Mouse (Mus musculus): ENCODE measurements around the gene Nfil3. TPM values are rescaled to one million over a fixed set of nuclear protein-coding genes. Genes with fewer than 3 reads are reported as not detected.
A peak's percentile ranks its signal among the peaks of the same experiment; 100 is the strongest.

Gene Nfil3
- total and polyA plus RNA-seq, 3 experiments, result 23.5 to 34.6 (median 30.0) TPM

DNA sequence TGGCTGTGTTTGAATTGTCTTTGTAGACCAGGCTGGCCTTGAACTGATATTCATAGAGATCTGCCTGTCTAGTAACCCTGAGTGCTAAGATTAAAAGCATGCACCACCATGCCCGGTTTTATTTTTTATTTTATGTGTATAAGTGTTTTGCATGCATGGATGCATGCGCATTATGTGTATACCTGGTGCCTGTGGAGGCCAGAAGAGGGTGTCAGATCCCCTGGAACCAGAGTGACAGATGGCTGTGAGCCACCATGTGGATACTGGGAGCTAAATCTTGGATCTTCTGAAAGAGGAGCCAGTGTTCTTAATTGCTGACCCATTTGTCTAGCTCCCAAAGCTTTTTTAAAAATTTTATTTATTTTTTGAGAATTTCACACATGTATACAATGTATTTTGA is 16.9 kb upstream of the Nfil3 start:
- no peak overlapping the region for H3K9ac ChIP-seq (ENCODE audit: insufficient read depth, low read depth)
- dilution Hi-C loops (cut with MboI; ENCODE audit: extremely low pct_ligation_motif_present, extremely low pct_unique_long_range_greater_than_20kb, low sequenced_read_pairs) (no loop called here), in situ Hi-C loops (cut with MboI; ENCODE audit: low pct_ligation_motif_present, low pct_unique_long_range_greater_than_20kb, low sequenced_read_pairs) (loop anchor here (25.0 kb wide), 1 partner anchor 1161 kb away; the partner anchor contains the start of gene Gadd45g)
- H3K9me3 ChIP-seq (replicated peaks; ENCODE audit: low read length), result peaks cover 2% of the 10 kb centered on the region
- no peaks in the 10 kb centered on the region for H3K36me3 ChIP-seq (replicated peaks in 1 of 2; ENCODE audit: control insufficient read depth in 1 of 2, insufficient read depth in 1 of 2, low read length in 1 of 2)
- no peak overlapping the region for H3K4me3 ChIP-seq (replicated peaks in 1 of 3; ENCODE audit: low read depth in 2 of 3, low read length in 2 of 3, poor library complexity in 1 of 3)
- no peak for DNase-seq (ENCODE audit: extremely low read depth)
- H3K79me2 ChIP-seq (replicated peaks; ENCODE audit: control insufficient read depth, extremely low read depth, insufficient read depth, poor library complexity, severe bottlenecking), result no peaks in the 10 kb centered on the region
- no peak overlapping the region for H3K4me2 ChIP-seq (ENCODE audit: insufficient read depth, low read depth, poor library complexity, severe bottlenecking)
- H3K27me3 ChIP-seq (replicated peaks), result no peaks in the 10 kb centered on the region
- TF ChIP-seq HCFC1 (IDR thresholded peaks at IDR 0.05; ENCODE audit: low read depth, low read length), result no peak
- peak in 1 of 2 experiments; percentile 27; a peak in 1 of 4 replicates for TF ChIP-seq CTCF (conservative IDR thresholded peaks at IDR 0.05 in 1 of 2, IDR thresholded peaks at IDR 0.05 in 1 of 2; ENCODE audit: low read depth in 2 of 2, low read length in 2 of 2)
- TF ChIP-seq RAD21 (IDR thresholded peaks at IDR 0.05; ENCODE audit: low read depth, low read length), result no peak
- H3K4me1 ChIP-seq (ENCODE audit: control insufficient read depth in 1 of 2, insufficient read depth in 2 of 2), result peaks cover 22 to 37% of the 10 kb centered on the region in 2 experiments
- H3K27ac ChIP-seq (ENCODE audit: insufficient read depth, low read depth), result no peak overlapping the region

DNA sequence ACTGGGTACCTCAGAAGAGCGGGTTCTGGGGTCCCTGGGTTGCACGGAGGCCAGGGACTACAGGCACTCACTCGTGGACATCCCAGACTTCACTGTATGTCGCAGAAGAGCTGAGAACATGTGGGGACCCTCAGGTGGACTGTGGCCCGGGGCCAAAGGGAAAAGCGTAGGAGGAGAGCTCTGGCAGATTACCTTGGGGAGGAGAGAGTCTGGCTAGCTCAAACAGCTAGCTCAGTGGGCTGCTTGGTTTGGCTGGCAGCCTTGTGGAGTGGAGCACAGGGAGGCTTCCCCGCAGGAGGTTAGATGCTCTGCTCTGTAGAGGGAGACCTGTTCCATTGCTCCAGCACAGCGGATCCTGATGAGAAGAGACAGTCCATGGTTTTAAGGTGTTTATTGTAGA is 15.3 kb upstream of the Nfil3 start:
- no peaks in the 10 kb centered on the region for H3K27me3 ChIP-seq (replicated peaks)
- H3K4me1 ChIP-seq (ENCODE audit: control insufficient read depth in 1 of 2, insufficient read depth in 2 of 2), result peaks cover 19 to 31% of the 10 kb centered on the region in 2 experiments
- no peak overlapping the region for H3K9ac ChIP-seq (ENCODE audit: insufficient read depth, low read depth)
- no peak for DNase-seq (ENCODE audit: extremely low read depth)
- dilution Hi-C loops (cut with MboI; ENCODE audit: extremely low pct_ligation_motif_present, extremely low pct_unique_long_range_greater_than_20kb, low sequenced_read_pairs) (no loop called here), in situ Hi-C loops (cut with MboI; ENCODE audit: low pct_ligation_motif_present, low pct_unique_long_range_greater_than_20kb, low sequenced_read_pairs) (loop anchor here (25.0 kb wide), 1 partner anchor 1159 kb away; the partner anchor contains the start of gene Gadd45g)
- TF ChIP-seq EP300 (IDR thresholded peaks at IDR 0.05; ENCODE audit: low read length) (no peak), CHD2 (IDR thresholded peaks at IDR 0.05; ENCODE audit: low read length) (no peak), RAD21 (IDR thresholded peaks at IDR 0.05; ENCODE audit: low read depth, low read length) (no peak), ZMIZ1 (IDR thresholded peaks at IDR 0.05; ENCODE audit: low read depth, low read length) (no peak), CHD1 (IDR thresholded peaks at IDR 0.05; ENCODE audit: low read depth, low read length) (no peak), MXI1 (IDR thresholded peaks at IDR 0.05; ENCODE audit: low read depth, low read length) (no peak), MAX (IDR thresholded peaks at IDR 0.05; ENCODE audit: low read length) (no peak)
- no peak overlapping the region for H3K27ac ChIP-seq (ENCODE audit: insufficient read depth, low read depth)
- peaks cover 6% of the 10 kb centered on the region for H3K9me3 ChIP-seq (replicated peaks; ENCODE audit: low read length)
- no peaks in the 10 kb centered on the region for H3K36me3 ChIP-seq (replicated peaks in 1 of 2; ENCODE audit: control insufficient read depth in 1 of 2, insufficient read depth in 1 of 2, low read length in 1 of 2)
- no peak overlapping the region for H3K4me3 ChIP-seq (replicated peaks in 1 of 3; ENCODE audit: low read depth in 2 of 3, low read length in 2 of 3, poor library complexity in 1 of 3)
- no peaks in the 10 kb centered on the region for H3K79me2 ChIP-seq (replicated peaks; ENCODE audit: control insufficient read depth, extremely low read depth, insufficient read depth, poor library complexity, severe bottlenecking)
- no peak overlapping the region for H3K4me2 ChIP-seq (ENCODE audit: insufficient read depth, low read depth, poor library complexity, severe bottlenecking)

DNA sequence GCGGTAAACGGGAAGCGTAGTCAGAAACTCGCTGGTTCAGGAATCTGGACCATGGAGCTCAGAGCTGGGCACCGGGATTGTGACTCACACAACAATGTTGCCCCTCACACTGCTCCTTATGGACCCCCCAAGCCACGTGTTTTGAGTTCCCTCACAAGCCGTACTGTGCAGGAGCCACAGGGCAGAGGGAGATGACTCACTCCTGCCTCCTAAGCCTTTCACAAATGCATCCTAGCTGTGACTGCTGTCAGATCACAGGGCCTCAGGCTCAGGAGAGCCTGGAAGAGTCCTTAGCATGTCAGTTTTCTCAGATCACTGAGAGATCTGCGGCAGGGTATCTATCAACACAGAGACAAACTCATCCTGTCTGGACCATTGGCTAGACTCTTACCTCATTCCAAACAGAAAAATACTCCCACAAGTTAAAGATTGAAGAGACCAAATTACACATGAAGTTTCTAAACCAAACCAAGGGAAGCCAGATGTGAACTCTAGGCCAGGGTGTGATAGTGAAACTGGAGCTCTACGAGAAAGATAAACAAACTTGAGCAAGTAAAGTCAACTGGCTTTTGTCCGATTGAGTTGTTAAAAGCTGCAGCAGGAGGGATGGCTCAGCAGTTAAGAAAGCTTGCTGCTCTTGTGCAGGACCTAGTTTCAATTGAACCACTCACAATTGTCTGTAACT is 13.5 kb upstream of the Nfil3 start:
- no peak for DNase-seq (ENCODE audit: extremely low read depth)
- H3K36me3 ChIP-seq (replicated peaks in 1 of 2; ENCODE audit: control insufficient read depth in 1 of 2, insufficient read depth in 1 of 2, low read length in 1 of 2), result no peaks in the 10 kb centered on the region
- TF ChIP-seq MAFK (IDR thresholded peaks at IDR 0.05; ENCODE audit: insufficient replicate concordance, low read length), result no peak
- TF ChIP-seq KAT2A (IDR thresholded peaks at IDR 0.05; ENCODE audit: insufficient replicate concordance, low read length), result no peak
- TF ChIP-seq CHD1 (IDR thresholded peaks at IDR 0.05; ENCODE audit: low read depth, low read length), result no peak
- peaks cover 6% of the 10 kb centered on the region for H3K9me3 ChIP-seq (replicated peaks; ENCODE audit: low read length)
- no peaks in the 10 kb centered on the region for H3K79me2 ChIP-seq (replicated peaks; ENCODE audit: control insufficient read depth, extremely low read depth, insufficient read depth, poor library complexity, severe bottlenecking)
- H3K27me3 ChIP-seq (replicated peaks), result no peaks in the 10 kb centered on the region
- peaks cover 6 to 12% of the 10 kb centered on the region in 2 experiments; a peak in 3 of 4 replicates for H3K4me1 ChIP-seq (ENCODE audit: control insufficient read depth in 1 of 2, insufficient read depth in 2 of 2)
- in situ Hi-C loops (cut with MboI; ENCODE audit: low pct_ligation_motif_present, low pct_unique_long_range_greater_than_20kb, low sequenced_read_pairs), result loop anchor here (25.0 kb wide), 1 partner anchor 1157 kb away; the partner anchor contains the start of gene Gadd45g
- H3K9ac ChIP-seq (ENCODE audit: insufficient read depth, low read depth), result no peak overlapping the region
- dilution Hi-C loops (cut with MboI; ENCODE audit: extremely low pct_ligation_motif_present, extremely low pct_unique_long_range_greater_than_20kb, low sequenced_read_pairs), result no loop called here
- no peak overlapping the region for H3K4me3 ChIP-seq (replicated peaks in 1 of 3; ENCODE audit: low read depth in 2 of 3, low read length in 2 of 3, poor library complexity in 1 of 3)
- H3K4me2 ChIP-seq (ENCODE audit: insufficient read depth, low read depth, poor library complexity, severe bottlenecking), result no peak overlapping the region
- H3K27ac ChIP-seq (ENCODE audit: insufficient read depth, low read depth), result no peak overlapping the region
